ENCODE assay signal across 7 mouse cellular contexts in genomic region chr11:62550227-62550685, GRCm38 (mm10). TPM values are rescaled to one million over a fixed set of nuclear protein-coding genes. Genes with fewer than 3 reads are reported as not detected.
DNase-seq lines count a peak whose midpoint lies in the region; ATAC-seq lines count a peak whose summit lies in the region.

No protein-coding gene starts in this region.

- peak overlapping the region; percentile 97 for H3K27ac ChIP-seq in intestine, embryonic 15.5 days

- ATAC-seq in intestine, embryonic 15.5 days = peak; percentile 57
- peak; percentile 49 for ATAC-seq in megakaryocyte-erythroid progenitor cell, adult 5-6 weeks (replicated peaks; ENCODE audit: low FRiP score, low TSS enrichment, poor library complexity, severe bottlenecking)

- no peaks in the 10 kb centered on the region; the same call in 1 of the 2 replicates for H3K36me3 ChIP-seq in intestine, embryonic 15.5 days

- H3K4me3 ChIP-seq in intestine, embryonic 15.5 days (replicated peaks) = peak overlapping the region; percentile 66

- H3K9me3 ChIP-seq in intestine, embryonic 15.5 days = no peaks in the 10 kb centered on the region

- H3K27me3 ChIP-seq in intestine, embryonic 15.5 days (replicated peaks) = no peaks in the 10 kb centered on the region

- H3K4me1 ChIP-seq in intestine, embryonic 15.5 days (replicated peaks) = peaks cover 13% of the 10 kb centered on the region; the same call in 1 of the 2 replicates

- WGBS in intestine, embryonic 15.5 days = under 1% methylated on average over 11 of the region's 11 CpGs

- peak; percentile 91 for DNase-seq in ZHBTc4 (ENCODE audit: low read depth, low spot score)
- peak; percentile 70 for DNase-seq in cerebellum, adult 9-10 months
- peak; percentile 39 for DNase-seq in gastrocnemius, postnatal 14 days
- peak; percentile 51 to 58 for DNase-seq in left cerebral cortex, postnatal 25 days (ENCODE audit: low spot score in 2 of 2)
- DNase-seq in spleen, adult 12 weeks (ENCODE audit: low spot score) = peak; percentile 64

- peak overlapping the region; percentile 85 for H3K9ac ChIP-seq in intestine, embryonic 15.5 days

- peak overlapping the region; percentile 66 for H3K4me2 ChIP-seq in intestine, embryonic 15.5 days (replicated peaks)

- intact Hi-C loops in gastrocnemius, postnatal 14 days (cut with DNase I; ENCODE audit: low total_unique reads) = no loop called here
- intact Hi-C loops in left cerebral cortex, postnatal 25 days (cut with DNase I) = loop anchor here (1.0 to 2.0 kb wide), 2 partner anchors 12 to 25 kb away; partner anchors contain the start of gene Trpv2

RNA-seq across cellular contexts. Expression of gene Ubb, which starts 0.7 kb away (rescaled TPM):
- 1,000 to 10,000 TPM; 1,001 to 1,005 TPM for total RNA-seq in gastrocnemius, postnatal 14 days (2021)
- polyA plus RNA-seq in intestine, embryonic 15.5 days (2015; fragmentation: Nextera tagmentation; extraction: Ambion mirVana) = 2,561 and 2,687 TPM in 2 replicates
- total RNA-seq in left cerebral cortex, postnatal 25 days (2021) = 1,000 to 10,000 TPM; 1,728 to 1,830 TPM
- total RNA-seq in megakaryocyte-erythroid progenitor cell, adult 5-6 weeks (2014; fragmentation: Nextera tagmentation) = 729 and 731 TPM in 2 replicates
- 1,059 and 1,094 TPM in 2 replicates for total RNA-seq in megakaryocyte-erythroid progenitor cell, adult 5-6 weeks (2017)

RNA-seq across cellular contexts. Expression of gene Cenpv, which starts 11.2 kb away (rescaled TPM):
- 10 to 100 TPM; 15.4 to 20.4 TPM for total RNA-seq in gastrocnemius, postnatal 14 days (2021)
- 35.6 and 44.9 TPM in 2 replicates for polyA plus RNA-seq in intestine, embryonic 15.5 days (2015; fragmentation: Nextera tagmentation; extraction: Ambion mirVana)
- 10 to 100 TPM; 41.4 to 44.3 TPM for total RNA-seq in left cerebral cortex, postnatal 25 days (2021)
- total RNA-seq in megakaryocyte-erythroid progenitor cell, adult 5-6 weeks (2014; fragmentation: Nextera tagmentation) = 113 and 115 TPM in 2 replicates
- 56.1 and 64.9 TPM in 2 replicates for total RNA-seq in megakaryocyte-erythroid progenitor cell, adult 5-6 weeks (2017)

RNA-seq across cellular contexts. Expression of gene Trpv2, which starts 24.0 kb away (rescaled TPM):
- 1 to 10 TPM; 1.7 to 2.4 TPM for total RNA-seq in gastrocnemius, postnatal 14 days (2021)
- 10.0 and 10.7 TPM in 2 replicates for polyA plus RNA-seq in intestine, embryonic 15.5 days (2015; fragmentation: Nextera tagmentation; extraction: Ambion mirVana)
- 10 to 100 TPM; 16.6 to 18.7 TPM for total RNA-seq in left cerebral cortex, postnatal 25 days (2021)
- total RNA-seq in megakaryocyte-erythroid progenitor cell, adult 5-6 weeks (2014; fragmentation: Nextera tagmentation) = 31.3 and 45.4 TPM in 2 replicates
- 12.2 and 25.6 TPM in 2 replicates for total RNA-seq in megakaryocyte-erythroid progenitor cell, adult 5-6 weeks (2017)

Comparison
In these comparisons a context has a peak if more than half of its experiments do, and no peak if none do; other contexts are left out.
1. Peak in every context shown above with its lines: DNase-seq, ATAC-seq, H3K4me3 ChIP-seq and H3K27ac ChIP-seq.
2. DNase-seq: peak in every context shown above with its lines; median percentile 91 in ZHBTc4; 70 in cerebellum, adult 9-10 months; 64 in spleen, adult 12 weeks; 54 in left cerebral cortex, postnatal 25 days; 39 in gastrocnemius, postnatal 14 days.